ENCODE assay signal across 7 mouse cellular contexts in the genomic region with DNA sequence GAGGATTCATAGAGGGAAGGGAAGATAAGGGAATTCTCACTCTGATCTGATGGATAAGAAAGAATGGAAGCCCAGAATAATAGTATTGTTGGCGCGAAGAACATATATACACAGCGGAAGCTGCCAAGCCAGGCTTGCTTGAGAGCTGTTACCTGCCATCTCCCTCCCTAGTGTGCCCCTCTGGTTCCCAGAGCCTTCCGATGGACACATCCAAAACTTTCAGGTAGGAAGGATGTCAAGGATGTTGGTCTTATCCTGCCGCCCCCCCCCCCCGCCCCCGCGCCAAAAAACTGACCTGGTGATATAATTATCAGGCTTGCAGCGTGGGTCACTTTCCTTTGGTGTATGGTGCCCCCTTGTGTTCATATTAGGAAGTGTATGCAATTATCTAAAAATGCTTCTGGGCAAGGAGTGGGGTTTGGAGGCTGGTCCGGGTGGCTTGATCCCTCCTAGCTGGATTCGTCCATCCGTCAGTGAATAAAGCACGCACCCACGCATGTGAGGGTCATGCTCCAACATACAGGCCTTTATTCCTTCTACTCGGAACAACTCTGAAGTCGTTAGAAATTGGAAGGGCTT. TPM values are rescaled to one million over a fixed set of nuclear protein-coding genes. Genes with fewer than 3 reads are reported as not detected.
DNase-seq lines count a peak whose midpoint lies in the region; ATAC-seq and TF ChIP-seq lines count a peak whose summit lies in the region.

No protein-coding gene starts in this region.

- H3K4me1 ChIP-seq in liver, adult 2 months (ENCODE audit: control insufficient read depth, insufficient read depth, low read length), result no peaks in the 10 kb centered on the region
- peaks cover 5% of the 10 kb centered on the region; the same call in 1 of the 2 replicates for H3K4me1 ChIP-seq in liver, embryonic 12.5 days
- H3K4me1 ChIP-seq in embryonic facial prominence, embryonic 13.5 days, result peaks cover 12% of the 10 kb centered on the region; the same call in 1 of the 2 replicates
- no peaks in the 10 kb centered on the region for H3K4me1 ChIP-seq in intestine, postnatal 0 days (replicated peaks; ENCODE audit: control insufficient read depth, insufficient read depth, low read length)

- peak; percentile 31; the same call in 1 of the 2 replicates for TF ChIP-seq CTCF in liver, adult 2 months (IDR thresholded peaks at IDR 0.05; ENCODE audit: low read depth, low read length)
- TF ChIP-seq CTCF in intestine, postnatal 0 days (IDR thresholded peaks at IDR 0.05; ENCODE audit: low read depth), result peak; percentile 78

- no peak for ATAC-seq in liver, embryonic 12.5 days
- ATAC-seq in embryonic facial prominence, embryonic 13.5 days (ENCODE audit: insufficient number of reproducible peaks, insufficient read depth, low FRiP score, low TSS enrichment, low read depth), result no peak
- ATAC-seq in intestine, postnatal 0 days, result no peak

- H3K27ac ChIP-seq in liver, adult 2 months (replicated peaks; ENCODE audit: insufficient read depth, low read depth, low read length), result no peak overlapping the region
- H3K27ac ChIP-seq in liver, embryonic 12.5 days, result no peak overlapping the region
- no peak overlapping the region for H3K27ac ChIP-seq in embryonic facial prominence, embryonic 13.5 days
- H3K27ac ChIP-seq in intestine, postnatal 0 days (ENCODE audit: low read depth, low read length), result no peak overlapping the region

- no peak overlapping the region for H3K4me2 ChIP-seq in liver, embryonic 12.5 days
- peak overlapping the region; percentile 38 for H3K4me2 ChIP-seq in embryonic facial prominence, embryonic 13.5 days
- no peak overlapping the region for H3K4me2 ChIP-seq in intestine, postnatal 0 days (replicated peaks; ENCODE audit: low read depth)

- H3K36me3 ChIP-seq in liver, adult 2 months (ENCODE audit: control insufficient read depth, insufficient read depth, low read length), result no peaks in the 10 kb centered on the region
- no peaks in the 10 kb centered on the region for H3K36me3 ChIP-seq in liver, embryonic 12.5 days
- H3K36me3 ChIP-seq in embryonic facial prominence, embryonic 13.5 days, result no peaks in the 10 kb centered on the region
- H3K36me3 ChIP-seq in intestine, postnatal 0 days (ENCODE audit: control insufficient read depth, insufficient read depth), result no peaks in the 10 kb centered on the region

- H3K27me3 ChIP-seq in liver, adult 2 months (ENCODE audit: control insufficient read depth, insufficient read depth, low read length), result no peaks in the 10 kb centered on the region
- H3K27me3 ChIP-seq in liver, embryonic 12.5 days (replicated peaks), result peaks cover 31% of the 10 kb centered on the region; the same call in 1 of the 2 replicates
- H3K27me3 ChIP-seq in embryonic facial prominence, embryonic 13.5 days, result no peaks in the 10 kb centered on the region
- H3K27me3 ChIP-seq in intestine, postnatal 0 days (replicated peaks; ENCODE audit: control insufficient read depth, insufficient read depth, low read length), result no peaks in the 10 kb centered on the region; the same call in 1 of the 2 replicates

- peak; percentile 28 for DNase-seq in liver, adult 2 months (ENCODE audit: extremely low read depth, low read depth, low spot score)
- DNase-seq in adipocyte (ENCODE audit: low spot score), result peak; percentile 64
- peak; percentile 70 for DNase-seq in mesoderm, embryonic 11.5 days (ENCODE audit: low read depth, low spot score)
- no peak for DNase-seq in Muller cell, postnatal 12 days (ENCODE audit: inconsistent ontology term)

- no peaks in the 10 kb centered on the region for H3K9me3 ChIP-seq in liver, embryonic 12.5 days (replicated peaks)
- H3K9me3 ChIP-seq in embryonic facial prominence, embryonic 13.5 days, result no peaks in the 10 kb centered on the region
- H3K9me3 ChIP-seq in intestine, postnatal 0 days (ENCODE audit: control insufficient read depth), result no peaks in the 10 kb centered on the region

- 11% methylated on average over 16 of the region's 16 CpGs for WGBS in liver, adult 2 months
- 14% methylated on average over 16 of the region's 16 CpGs for WGBS in liver, embryonic 12.5 days (ENCODE audit: insufficient replicate concordance)
- 14% methylated on average over 16 of the region's 16 CpGs for WGBS in embryonic facial prominence, embryonic 13.5 days
- 9% methylated on average over 16 of the region's 16 CpGs for WGBS in intestine, postnatal 0 days

- H3K79me2 ChIP-seq in liver, adult 2 months (ENCODE audit: control insufficient read depth, insufficient read depth, low read length), result no peaks in the 10 kb centered on the region

- TF ChIP-seq POLR2A in liver, adult 2 months (IDR thresholded peaks at IDR 0.05; ENCODE audit: extremely low read depth, insufficient read depth, low read length), result no peak

- no peak overlapping the region for H3K9ac ChIP-seq in liver, adult 2 months (ENCODE audit: low read depth, low read length)
- H3K9ac ChIP-seq in liver, embryonic 12.5 days, result no peak overlapping the region
- H3K9ac ChIP-seq in embryonic facial prominence, embryonic 13.5 days, result no peak overlapping the region
- no peak overlapping the region for H3K9ac ChIP-seq in intestine, postnatal 0 days (ENCODE audit: low read depth, low read length)

- H3K4me3 ChIP-seq in liver, adult 2 months (ENCODE audit: insufficient read depth, low read depth, low read length), result no peak overlapping the region
- no peak overlapping the region for H3K4me3 ChIP-seq in liver, embryonic 12.5 days
- H3K4me3 ChIP-seq in embryonic facial prominence, embryonic 13.5 days, result no peak overlapping the region
- no peak overlapping the region for H3K4me3 ChIP-seq in intestine, postnatal 0 days (ENCODE audit: low read depth, low read length)

RNA-seq across cellular contexts. Expression of a gene that starts 18.7 kb away (rescaled TPM):
- under 0.01 TPM in 1 of 2 replicates, not detected in the other for total RNA-seq in liver, adult 2 months (2014; rRNA removed)
- polyA plus RNA-seq in liver, adult 2 months (2012; rRNA removed), result 0.06 and 0.14 TPM in 2 replicates
- polyA plus RNA-seq in liver, embryonic 12.5 days (2016; fragmentation: Nextera tagmentation; extraction: Ambion mirVana), result 0.06 and 0.07 TPM in 2 replicates
- polyA plus RNA-seq in embryonic facial prominence, embryonic 13.5 days (2015; fragmentation: Nextera tagmentation; extraction: Ambion mirVana), result 1.8 TPM in 2 replicates
- polyA plus RNA-seq in intestine, postnatal 0 days (2015; fragmentation: Nextera tagmentation; extraction: Ambion mirVana), result 5.5 and 5.9 TPM in 2 replicates
